Mouse (Mus musculus): ENCODE results near the gene Irf1. TPM values are rescaled to one million over a fixed set of nuclear protein-coding genes. Genes with fewer than 3 reads are reported as not detected.

Irf1 gene
- total RNA-seq, 2 experiments from 2014 or later = 16.1 to 17.0 TPM

GRCm38 (mm10) chr11:53781201-53781775 is 11.5 kb downstream of the Irf1 start:
- DNase-seq (ENCODE audit: low spot score in 2 of 2) = no peak

DNA sequence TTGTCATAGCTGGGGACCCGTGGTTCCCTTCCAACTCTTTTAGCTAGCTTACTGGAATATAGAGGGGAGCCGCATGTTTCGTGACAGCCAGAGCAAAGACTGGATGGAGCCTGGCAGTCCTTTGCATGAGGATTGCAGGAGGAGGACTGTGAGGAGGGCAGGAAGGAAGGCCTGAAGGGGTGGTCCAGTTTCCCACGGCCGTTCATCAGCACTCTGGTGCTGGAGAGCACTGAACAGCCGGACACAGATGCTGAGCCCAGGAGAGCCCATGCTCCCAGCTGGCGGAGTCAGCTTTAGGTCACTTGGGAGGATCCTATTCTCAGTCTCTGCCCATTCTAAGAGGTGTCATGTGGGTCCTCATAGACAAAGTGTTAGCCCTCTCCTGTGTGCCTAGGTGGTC is 12.2 kb downstream of the Irf1 start:
- DNase-seq (ENCODE audit: low spot score in 2 of 2) = no peak

GRCm38 (mm10) chr11:53783288-53783687 is 13.5 kb downstream of the Irf1 start:
- no peak for DNase-seq (ENCODE audit: low spot score in 2 of 2)

DNA sequence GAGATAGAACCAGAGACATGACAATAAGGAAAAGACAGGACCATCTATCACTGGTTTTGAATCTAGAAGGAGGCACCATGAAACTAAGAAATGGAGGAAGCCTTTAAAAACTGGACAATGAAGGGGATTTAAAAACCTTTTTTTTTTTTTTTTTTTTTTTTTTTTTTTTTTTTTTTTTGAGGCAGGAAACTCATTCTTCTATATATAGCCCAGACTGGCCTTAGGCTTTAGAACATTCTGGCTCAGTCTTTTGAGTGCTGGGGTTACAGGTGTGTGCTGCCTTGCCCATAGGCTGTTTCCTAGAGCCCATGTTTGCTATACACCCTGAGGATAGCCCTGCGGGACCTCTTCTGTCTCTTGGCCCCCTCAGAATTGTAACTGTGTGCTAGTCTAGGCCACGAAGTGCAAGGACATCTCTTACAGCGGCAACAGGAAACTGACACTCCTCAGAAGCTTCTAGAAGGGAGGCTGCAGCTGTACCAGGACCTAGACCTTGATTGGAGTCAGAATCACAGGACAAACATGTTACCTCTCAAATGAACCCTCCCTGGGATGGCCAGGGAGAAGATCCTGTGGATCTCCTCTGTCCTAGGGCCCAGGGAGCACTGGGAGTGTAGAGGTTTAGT is 15.6 kb downstream of the Irf1 start:
- no peak for DNase-seq (ENCODE audit: low spot score in 2 of 2)

GRCm38 (mm10) chr11:53786058-53787031 is 16.5 kb downstream of the Irf1 start:
- no peak for DNase-seq (ENCODE audit: low spot score in 2 of 2)

DNA sequence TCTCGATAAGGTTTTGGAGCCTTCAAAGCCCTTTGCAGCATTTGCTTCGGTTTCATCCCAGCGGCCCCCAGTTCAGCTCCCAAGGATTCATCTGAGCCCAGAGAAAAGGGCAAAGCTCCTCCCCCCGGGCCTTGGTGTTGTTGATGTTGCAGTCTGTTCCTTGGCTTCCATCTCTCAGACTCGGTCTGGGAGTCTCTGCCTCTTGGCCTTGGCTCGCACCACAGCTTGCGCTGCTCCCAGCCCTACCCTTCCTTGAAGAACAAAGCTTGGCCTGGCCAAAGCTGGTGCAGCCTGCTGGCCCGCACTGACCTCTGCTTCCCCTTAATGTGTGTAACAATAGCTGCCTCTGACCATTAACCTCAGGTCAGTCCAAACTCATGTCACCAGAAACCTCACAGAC is 18.4 kb downstream of the Irf1 start:
- no peak for DNase-seq (ENCODE audit: low spot score in 2 of 2)

GRCm38 (mm10) chr11:53789277-53789676 is 19.5 kb downstream of the Irf1 start:
- no peak for DNase-seq (ENCODE audit: low spot score in 2 of 2)

DNA sequence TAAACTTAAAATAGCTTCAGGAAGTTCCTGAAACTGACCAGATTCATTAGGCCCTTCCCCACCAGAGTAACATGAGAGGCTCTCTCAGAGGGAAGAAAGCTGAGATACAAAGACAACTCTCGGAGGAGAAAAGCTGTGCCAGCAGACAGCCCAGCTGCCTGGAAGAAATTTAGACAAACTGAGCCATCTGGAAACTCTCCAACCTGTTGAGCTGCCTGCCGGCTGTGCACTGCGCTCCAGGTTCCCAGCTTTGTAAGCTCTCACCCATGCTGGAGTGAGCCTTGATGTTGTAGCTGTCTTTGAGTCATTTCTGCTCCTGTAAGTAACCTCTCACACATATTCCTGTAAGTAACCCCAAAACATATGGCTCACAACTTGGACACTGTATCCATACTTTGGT is 23.2 kb downstream of the Irf1 start:
- peak in 1 of 2 experiments; percentile 48 for DNase-seq (ENCODE audit: low spot score in 2 of 2)

DNA sequence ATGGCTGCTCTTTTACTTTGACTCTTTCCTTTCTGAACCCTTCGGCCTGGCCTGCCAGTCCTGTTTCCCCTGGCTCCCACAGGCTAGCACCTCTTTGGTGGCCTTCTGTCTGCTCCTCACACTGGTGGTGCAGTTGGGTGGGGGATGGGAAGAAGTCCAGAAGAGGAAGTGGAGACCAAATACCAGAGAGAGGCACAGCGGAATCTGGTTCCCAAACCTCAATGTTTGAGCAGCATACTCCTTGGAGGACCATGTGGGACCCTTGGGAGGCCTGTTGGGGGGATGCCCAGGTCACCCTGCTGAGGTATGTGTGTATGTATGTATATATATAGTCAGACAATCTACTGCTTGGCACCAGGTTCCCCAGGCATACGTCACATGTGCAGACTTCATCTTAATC is 24.2 kb downstream of the Irf1 start:
- DNase-seq (ENCODE audit: low spot score in 2 of 2) = no peak

- DNase-seq (ENCODE audit: low spot score in 2 of 2) = no peak
Measured at GRCm38 (mm10) chr11:53794671-53795557, 25.1 kb downstream of the Irf1 start.

DNA sequence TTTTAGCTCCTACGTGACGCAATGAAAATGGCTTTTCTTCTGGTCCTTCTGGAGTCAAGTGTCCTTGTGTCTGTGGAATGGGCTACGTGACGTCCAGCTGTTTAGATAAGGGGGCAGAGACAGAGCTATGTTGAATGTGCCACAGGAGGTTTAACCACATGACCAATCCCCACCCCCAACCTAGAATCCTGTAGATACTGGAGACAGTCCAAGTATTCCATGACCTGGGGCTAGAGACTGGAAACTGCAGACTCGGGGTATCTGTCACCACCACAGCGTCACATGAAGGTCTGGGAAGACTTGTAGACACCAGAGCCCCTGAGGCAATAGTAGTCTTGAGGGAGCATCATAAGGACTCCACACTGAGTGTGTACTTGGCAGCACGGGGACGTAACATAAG is 26.0 kb downstream of the Irf1 start:
- DNase-seq (ENCODE audit: low spot score in 2 of 2) = no peak

- DNase-seq (ENCODE audit: low spot score in 2 of 2) = no peak
Measured at GRCm38 (mm10) chr11:53796409-53797151, 26.8 kb downstream of the Irf1 start.

DNA sequence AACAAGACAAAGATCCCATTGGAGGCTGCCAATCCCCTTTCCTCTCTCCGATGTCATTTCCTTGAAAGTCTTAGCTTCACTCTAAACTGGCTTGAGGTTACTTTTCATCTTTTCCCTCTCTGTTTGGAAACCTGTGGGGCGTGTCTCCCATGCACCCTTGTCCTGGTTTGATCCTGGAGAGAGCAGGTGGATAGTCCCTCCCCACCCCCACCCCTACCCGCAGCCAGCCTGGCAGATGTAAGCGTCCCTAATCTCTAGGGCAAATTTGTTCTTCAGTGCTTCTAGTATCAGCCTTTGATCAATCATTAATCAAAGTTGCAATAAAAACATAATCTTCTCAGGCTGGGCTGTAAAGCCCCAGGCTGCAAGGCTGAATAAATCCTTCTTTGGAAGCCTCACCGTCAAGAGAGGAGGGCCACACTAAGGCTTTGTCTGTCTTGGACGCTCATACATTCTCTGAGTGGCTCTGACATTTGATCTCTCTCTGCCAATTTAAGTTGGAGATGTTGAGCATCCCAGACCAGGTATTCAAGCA is 27.6 kb downstream of the Irf1 start:
- no peak for DNase-seq (ENCODE audit: low spot score in 2 of 2)

DNA sequence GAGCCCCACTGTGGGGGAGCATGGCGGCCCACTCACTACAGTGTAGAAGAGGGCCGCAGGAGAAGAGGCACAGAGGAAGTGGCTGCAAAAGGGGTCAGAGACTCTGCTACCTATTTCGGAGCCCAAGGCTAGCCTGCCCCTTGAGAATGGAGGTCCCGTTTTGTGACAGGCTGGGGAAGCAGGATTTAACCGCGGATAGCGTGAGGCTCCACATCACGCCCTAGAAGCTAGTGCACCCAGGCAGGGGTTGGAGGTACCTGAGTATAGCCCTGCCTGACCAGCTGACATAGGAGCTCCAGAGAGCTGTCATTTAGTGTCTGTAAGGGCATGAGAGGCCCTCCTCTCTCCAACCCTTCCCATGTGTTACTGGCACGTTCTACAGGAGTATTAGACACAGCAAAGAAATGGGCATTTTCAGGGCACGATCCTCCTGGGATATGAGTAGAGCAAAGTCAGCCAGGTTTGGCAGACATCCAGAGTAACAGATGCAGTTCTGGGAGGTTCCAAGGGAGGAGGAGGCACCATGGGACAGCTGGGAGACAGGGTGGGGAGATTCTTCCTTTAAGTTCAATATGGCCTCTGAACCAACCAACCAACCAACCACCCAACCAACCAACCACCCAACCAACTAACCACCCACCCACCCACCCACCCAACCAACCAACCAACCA is 28.4 kb downstream of the Irf1 start:
- DNase-seq (ENCODE audit: low spot score in 2 of 2) = no peak

DNA sequence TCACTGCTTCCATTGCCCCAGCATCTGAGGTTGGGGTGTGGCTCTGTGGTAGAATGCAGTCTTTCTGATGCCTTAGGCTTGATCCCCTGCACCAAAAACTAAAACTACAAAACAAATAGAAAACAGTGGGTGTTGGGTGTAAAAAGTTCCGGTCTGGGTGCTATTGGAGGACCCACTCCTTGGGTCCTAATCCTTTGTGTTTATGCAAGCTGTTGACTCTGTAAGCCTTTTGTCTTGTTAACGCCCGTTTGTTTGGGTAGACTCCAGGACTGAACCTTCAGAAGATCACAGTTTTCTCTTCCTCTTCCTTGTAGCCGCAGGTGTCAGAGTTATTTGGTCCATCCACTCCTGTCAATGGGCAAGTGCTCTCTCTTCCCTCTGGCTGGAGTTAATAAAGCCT is 30.2 kb downstream of the Irf1 start:
- no peak for DNase-seq (ENCODE audit: low spot score in 2 of 2)

DNA sequence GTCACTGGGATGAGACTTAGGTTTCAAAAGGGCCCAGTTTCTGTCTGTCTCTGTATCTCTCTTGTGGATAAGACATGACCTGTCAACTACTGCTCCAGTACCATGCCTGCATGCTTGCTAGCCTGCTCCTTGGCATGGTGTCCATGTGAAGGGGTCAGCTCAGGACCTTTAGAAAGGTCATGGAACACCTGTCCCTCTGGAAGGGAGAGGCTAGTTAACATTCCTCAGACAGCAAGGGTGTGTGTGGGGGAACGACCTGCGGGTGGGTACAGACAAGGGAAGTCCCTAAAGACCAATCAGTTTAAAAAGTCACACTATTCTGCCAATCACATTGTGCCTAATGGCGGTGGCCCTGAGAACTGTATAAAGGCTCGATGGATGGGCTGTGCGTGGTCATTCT is 31.2 kb downstream of the Irf1 start:
- no peak for DNase-seq (ENCODE audit: low spot score in 2 of 2)

DNA sequence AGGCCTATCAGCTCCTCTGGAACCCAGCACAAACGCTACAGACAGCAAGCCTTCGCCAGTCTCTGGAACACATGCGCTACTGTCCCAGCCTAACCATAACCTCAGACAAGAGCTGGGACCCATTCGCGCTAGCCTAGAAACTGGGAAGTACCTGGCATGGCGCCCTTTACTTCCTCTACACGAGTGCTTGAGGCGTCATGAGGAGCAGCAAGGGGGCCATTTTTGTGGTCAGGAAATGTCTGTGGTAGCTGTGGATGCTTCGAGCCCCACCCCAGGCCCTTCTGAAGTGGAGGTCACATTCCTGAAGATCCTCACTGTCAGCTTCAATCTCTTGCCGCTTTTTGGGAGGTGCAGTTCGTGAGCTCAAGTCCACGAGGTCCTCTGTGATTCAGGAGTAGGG is 33.3 kb downstream of the Irf1 start:
- DNase-seq (ENCODE audit: low spot score in 2 of 2) = no peak

- DNase-seq (ENCODE audit: low spot score in 2 of 2) = no peak
Measured at GRCm38 (mm10) chr11:53803494-53803893, 33.7 kb downstream of the Irf1 start.

DNA sequence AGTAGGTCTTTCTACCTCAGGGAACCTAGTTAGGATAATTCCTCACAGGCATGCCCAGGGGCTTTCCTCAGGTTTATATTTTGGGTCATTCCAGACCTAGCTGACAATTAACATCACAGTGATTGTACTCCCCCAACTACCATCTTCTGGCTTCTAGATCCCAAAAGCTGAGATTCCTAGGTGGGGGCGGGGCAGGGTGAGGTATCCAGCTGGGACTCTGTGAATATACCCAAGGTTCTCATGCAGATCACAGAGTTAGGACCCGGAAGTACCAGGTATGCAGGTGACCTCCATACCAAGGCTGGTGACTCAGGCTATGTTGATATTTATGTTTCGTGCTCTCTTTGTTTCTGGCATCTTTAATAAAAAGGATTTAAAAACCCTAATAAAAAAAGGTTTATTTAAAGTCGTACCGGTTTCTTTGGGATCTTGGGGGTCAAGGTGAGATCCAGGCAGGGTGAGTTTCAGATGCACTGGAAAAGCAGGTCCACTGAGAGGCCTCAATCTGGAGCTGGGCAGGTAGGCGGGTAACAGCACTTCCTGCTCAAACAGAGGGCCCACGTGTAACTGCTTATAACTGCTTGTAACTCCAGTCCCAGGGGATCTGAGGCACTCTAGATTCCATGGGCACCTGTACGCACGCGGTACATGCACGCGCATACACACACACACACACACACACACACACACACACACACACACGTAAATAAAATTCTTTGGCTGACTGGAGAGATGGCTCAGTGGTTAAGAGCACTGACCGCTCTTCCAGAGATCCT is 34.9 kb downstream of the Irf1 start:
- DNase-seq (ENCODE audit: low spot score in 2 of 2) = no peak

Data from gastrocnemius, postnatal 4 days (tissue).